Mouse (Mus musculus) urinary bladder, postnatal 36 days (tissue): ENCODE results near the gene Crtc2.
"Not testable (repeated sequence)": the region's sequence is repeated elsewhere in the genome, so short reads cannot be mapped to it uniquely, and the experiment has no call there.

Source experiments
- DNase-seq, 2 experiments: peaks; one replicate each; pipeline ENCODE4 v3.0.0; 2022; ENCODE audit warnings: low spot score in 2 of 2, mixed read lengths in 1 of 2

Gene Crtc2

GRCm38 (mm10) chr3:90266901-90267775 is 13.2 kb downstream of the Crtc2 start:
- no peak for DNase-seq

GRCm38 (mm10) chr3:90268190-90268589 is 14.2 kb downstream of the Crtc2 start:
- DNase-seq, result no peak

GRCm38 (mm10) chr3:90268971-90269370 is 15.0 kb downstream of the Crtc2 start:
- DNase-seq, result no peak

GRCm38 (mm10) chr3:90270784-90271183 is 16.8 kb downstream of the Crtc2 start:
- no peak for DNase-seq

GRCm38 (mm10) chr3:90272170-90272569 is 18.2 kb downstream of the Crtc2 start:
- DNase-seq, result no peak

GRCm38 (mm10) chr3:90273855-90274254 is 19.9 kb downstream of the Crtc2 start:
- DNase-seq, result no peak

- no peak for DNase-seq
Observed at GRCm38 (mm10) chr3:90275286-90275685, 21.3 kb downstream of the Crtc2 start.

- no peak for DNase-seq
Observed at GRCm38 (mm10) chr3:90276858-90277257, 22.9 kb downstream of the Crtc2 start.

- DNase-seq, result no peak
Observed at GRCm38 (mm10) chr3:90277793-90278192, 23.8 kb downstream of the Crtc2 start.

GRCm38 (mm10) chr3:90278211-90278610 is 24.2 kb downstream of the Crtc2 start:
- no peak for DNase-seq

GRCm38 (mm10) chr3:90279216-90279615 is 25.3 kb downstream of the Crtc2 start:
- DNase-seq, result no peak

GRCm38 (mm10) chr3:90279743-90280142 is 25.8 kb downstream of the Crtc2 start:
- DNase-seq, result no peak

GRCm38 (mm10) chr3:90280708-90281107 is 26.7 kb downstream of the Crtc2 start:
- DNase-seq, result no peak

GRCm38 (mm10) chr3:90284150-90284549 is 30.2 kb downstream of the Crtc2 start:
- no peak for DNase-seq

- DNase-seq, result not testable (repeated sequence)
Observed at GRCm38 (mm10) chr3:90289403-90289802, 35.4 kb downstream of the Crtc2 start.

GRCm38 (mm10) chr3:90290602-90291001 is 36.6 kb downstream of the Crtc2 start:
- DNase-seq, result no peak

GRCm38 (mm10) chr3:90291982-90292344 is 38.0 kb downstream of the Crtc2 start:
- DNase-seq, result no peak

- peak; percentile 98 for DNase-seq
Observed at GRCm38 (mm10) chr3:90292345-90293275, 38.6 kb downstream of the Crtc2 start, which contains the start of gene Gatad2b. Gene Gatad2b, plus strand, starts transcription at chr3:90293178.

GRCm38 (mm10) chr3:90293352-90294063 is 39.5 kb downstream of the Crtc2 start:
- peak; percentile 15 to 48 for DNase-seq

- DNase-seq, result peak in 1 of 2 experiments; percentile 7
Observed at GRCm38 (mm10) chr3:90294064-90294440, 40.1 kb downstream of the Crtc2 start.

- DNase-seq, result no peak
Observed at GRCm38 (mm10) chr3:90294651-90295050, 40.7 kb downstream of the Crtc2 start.

GRCm38 (mm10) chr3:90305801-90306200 is 51.8 kb downstream of the Crtc2 start:
- peak in 1 of 2 experiments; percentile 3 for DNase-seq
